Mouse (Mus musculus): ENCODE measurements around the gene Zswim1.
"Not testable (repeated sequence)": the region's sequence is repeated elsewhere in the genome, so short reads cannot be mapped to it uniquely, and the experiment has no call there.

The Zswim1 gene

DNA sequence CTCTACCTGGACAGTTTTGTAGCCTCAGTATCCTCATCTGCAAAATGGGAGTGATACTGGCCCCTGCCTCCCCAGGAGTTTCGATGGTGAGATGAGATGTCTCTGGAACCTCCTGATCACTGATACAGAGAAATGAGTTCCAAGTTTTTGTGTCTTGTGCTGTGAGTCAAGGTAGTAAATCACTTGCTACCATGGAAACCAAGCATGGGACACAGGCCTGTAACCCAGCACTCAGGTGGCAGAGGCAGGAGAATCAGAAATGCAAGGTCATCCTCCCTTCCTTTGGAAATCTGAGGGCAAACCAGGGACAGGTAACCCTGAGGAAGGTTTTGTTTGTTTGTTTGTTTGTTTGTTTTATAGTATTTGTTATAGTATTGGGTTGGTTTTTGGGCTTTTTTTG, 6.6 kb downstream of the Zswim1 start:
- no peak for DNase-seq (ENCODE audit: low read depth)

DNA sequence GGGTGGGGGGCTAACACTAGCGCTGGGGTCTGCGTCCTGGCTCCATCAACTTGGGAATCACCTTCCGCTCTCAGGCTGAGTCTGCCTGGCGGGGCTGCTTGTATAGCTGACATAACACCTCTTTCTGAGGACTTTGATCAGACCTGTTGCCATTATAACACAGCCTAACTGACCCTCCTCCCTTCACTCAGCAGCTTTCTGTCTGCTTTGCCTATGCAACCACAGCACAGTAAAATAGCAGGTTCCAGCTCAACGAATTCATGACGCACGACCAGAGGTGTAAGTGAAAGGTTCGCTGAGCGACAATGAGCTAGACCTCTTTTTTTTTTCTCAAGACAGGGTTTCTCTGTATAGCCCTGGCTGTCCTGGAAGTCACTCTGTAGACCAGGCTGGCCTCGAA, 8.5 kb downstream of the Zswim1 start:
- no peak for DNase-seq (ENCODE audit: low read depth)

DNA sequence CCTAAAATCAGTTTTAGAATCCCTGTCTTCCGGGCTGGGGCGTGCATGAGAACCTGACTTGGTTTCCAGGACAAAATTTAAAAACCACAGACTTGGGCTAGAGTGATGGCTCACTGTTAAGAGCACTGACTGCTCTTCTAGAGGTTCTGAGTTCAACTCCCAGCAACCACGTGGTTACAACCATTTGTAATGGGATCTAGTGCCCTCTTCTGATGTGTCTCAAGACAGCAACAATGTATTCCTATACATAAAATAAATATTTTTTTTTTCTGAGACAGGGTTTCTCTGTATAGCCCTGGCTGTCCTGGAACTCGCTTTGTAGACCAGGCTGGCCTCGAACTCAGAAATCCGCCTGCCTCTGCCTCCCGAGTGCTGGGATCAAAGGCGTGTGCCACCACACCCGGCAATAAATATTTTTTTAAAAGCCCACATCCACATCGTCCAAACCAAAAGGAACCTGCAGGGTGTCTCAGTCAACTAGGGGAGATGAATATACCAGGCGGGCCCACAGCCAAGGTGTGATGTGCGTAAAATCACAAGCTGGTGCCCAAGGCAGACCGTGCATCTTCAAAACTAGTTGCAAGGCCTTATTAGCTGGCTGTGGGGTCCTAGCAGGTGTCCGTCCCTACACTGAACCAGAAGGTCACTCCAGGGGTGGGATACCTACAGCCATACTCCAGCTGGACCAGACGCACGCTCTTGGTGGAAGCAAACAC, 9.7 kb downstream of the Zswim1 start:
- peak; percentile 40 for DNase-seq (ENCODE audit: low read depth)

DNA sequence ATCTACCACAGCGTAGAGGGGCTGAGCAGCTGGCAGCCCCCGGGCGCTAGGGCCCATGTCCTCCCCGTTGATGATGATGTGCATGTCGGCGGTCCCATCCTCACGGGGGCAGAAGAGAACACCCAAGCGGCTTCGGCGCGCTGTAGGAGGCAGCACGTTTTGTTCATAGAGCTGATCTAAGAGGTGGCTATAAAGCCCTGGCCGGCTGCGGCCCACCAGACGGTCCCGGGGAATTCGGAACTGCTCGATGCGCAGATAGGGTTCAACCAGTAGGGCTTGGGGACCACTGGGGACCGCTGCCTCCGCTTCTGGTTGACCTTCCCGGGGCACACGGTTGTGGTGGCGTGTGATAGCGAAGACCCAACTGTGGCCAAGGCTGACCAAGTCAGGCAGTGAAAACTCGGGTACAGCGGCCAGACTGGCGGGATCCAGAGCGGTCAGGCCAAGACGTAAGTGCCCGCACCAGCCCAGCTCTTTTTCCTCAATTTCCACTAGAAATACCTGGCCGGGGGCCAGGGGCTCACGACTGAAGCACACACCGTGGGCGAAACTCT, 10.3 kb downstream of the Zswim1 start, which contains the start of gene Ctsa:
Gene Ctsa (plus strand): TSS at position 126 of the 554 bp plus-strand sequence.
- DNase-seq (ENCODE audit: low read depth): peak; percentile 88

DNA sequence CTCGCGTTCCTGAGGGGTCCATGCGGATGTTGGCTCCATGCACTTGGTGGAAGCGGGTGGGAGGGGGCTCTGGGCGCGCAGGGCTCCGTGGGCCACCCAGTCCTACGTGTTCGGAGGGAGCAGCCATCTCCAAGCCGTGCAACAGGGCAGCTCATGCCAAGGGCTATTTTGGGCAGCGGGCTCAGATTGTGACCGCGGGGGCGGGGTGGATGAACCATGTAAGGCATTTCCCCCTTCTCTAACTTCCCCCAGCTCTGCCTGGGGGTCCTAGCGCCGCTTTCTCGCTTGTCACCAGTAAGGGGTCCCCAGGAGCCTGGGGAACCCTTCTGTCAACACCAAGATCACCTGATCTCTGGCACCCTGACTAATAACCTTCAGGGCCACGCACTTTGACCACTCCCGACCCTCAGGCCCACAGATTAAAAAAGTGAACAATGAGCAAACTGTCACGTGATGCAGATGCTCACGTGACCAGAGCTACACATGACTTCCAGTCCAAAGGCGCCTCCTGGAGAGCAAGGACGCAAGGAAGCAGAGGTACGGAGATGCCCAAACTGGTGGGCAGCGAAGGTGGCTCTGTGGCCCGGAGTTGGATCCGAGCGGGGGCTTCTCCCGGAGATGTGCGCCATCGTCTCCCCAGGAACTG, 11.0 kb downstream of the Zswim1 start, which contains the start of gene Neurl2:
Gene Neurl2 (minus strand): TSS at position 143 of the 646 bp plus-strand sequence.
- DNase-seq (ENCODE audit: low read depth): peak; percentile 100

DNA sequence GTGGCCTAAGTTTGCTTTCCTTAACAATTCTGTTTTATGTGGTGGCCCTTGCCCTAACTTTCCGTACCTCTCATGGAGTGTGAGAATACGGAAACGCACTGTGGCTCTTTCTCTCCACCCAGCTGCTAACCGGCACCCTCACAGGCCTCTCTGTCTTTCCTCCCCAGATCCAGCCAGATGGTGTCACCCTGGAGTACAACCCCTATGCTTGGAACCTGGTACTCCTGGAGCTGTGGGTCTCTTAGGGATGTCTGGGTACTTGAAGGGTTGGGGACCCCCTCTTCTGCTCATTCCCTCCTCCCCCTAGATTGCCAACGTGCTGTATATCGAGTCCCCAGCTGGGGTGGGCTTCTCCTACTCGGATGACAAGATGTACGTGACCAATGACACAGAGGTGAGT, 12.0 kb downstream of the Zswim1 start:
- peak; percentile 60 for DNase-seq (ENCODE audit: low read depth)

DNA sequence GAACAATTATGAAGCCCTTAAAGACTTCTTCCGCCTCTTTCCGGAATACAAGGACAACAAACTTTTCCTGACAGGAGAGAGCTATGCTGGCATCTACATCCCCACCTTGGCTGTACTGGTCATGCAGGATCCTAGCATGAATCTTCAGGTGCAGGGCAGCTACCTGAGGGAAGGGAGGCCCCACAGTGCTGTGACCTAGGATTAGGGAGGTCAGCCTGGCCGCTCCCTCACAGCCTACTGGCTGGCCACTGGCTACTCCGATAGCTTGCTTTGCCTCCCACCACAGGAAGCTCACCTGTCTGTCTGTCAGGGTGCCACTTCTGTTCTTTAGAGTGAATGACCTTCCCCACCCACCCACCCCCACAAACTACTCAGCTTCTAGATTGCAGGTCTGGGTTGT, 12.7 kb downstream of the Zswim1 start:
- DNase-seq (ENCODE audit: low read depth): no peak

DNA sequence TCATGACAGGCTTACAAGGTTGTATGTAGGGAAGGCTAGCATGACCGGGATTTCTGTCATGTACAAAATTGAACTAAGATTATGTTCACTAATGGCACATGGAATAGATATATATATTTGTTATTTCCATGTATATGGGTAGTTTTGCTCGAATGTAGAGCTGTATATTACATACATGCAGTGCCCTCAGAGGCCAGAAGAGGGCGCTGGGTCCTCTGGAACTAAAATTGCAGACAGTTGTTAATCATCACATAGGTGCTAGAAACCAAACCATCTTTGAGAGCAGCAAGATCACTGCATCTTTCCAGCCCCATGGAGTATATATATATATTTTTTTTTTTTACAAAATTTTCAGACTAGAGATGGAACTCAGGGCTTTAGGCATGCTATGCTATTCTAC, 23.3 kb downstream of the Zswim1 start:
- peak; percentile 51 for DNase-seq (ENCODE audit: low read depth)

DNA sequence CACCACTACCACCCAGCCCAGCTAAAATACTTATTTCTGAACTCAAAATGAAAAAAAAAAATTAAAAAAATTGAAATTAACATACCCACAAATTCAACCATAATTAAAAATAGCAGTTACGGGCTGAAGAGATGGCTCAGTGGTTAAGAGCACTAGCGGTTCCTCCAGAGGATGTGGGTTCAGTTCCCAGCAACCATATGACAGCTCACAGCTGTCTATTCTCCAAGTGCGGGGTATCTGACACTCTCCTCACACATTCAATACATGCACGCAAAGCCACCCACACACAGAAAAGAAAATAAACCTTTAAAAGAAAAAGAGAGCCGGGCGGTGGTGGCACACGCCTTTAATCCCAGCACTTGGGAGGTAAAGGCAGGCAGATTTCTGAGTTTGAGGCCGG, 27.6 kb downstream of the Zswim1 start:
- DNase-seq (ENCODE audit: low read depth): no peak

DNA sequence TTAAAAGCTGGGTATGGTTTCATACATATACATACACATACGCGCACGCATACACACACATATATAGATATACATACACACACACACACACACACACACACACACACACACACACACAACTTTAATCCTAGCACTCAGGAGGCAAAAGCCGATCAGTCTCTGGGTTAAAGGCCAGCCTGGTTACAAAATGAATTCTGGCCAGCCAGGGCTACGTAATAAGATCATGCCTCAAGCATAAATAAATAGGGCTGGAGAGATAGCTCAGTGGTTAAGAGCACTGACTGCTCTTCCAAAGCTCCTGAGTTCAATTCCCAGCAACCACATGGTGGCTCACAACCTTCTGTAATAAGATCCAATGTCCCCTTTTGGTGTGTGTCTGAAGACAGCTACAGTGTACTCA, 33.1 kb downstream of the Zswim1 start:
- DNase-seq (ENCODE audit: low read depth): not testable (repeated sequence)

DNA sequence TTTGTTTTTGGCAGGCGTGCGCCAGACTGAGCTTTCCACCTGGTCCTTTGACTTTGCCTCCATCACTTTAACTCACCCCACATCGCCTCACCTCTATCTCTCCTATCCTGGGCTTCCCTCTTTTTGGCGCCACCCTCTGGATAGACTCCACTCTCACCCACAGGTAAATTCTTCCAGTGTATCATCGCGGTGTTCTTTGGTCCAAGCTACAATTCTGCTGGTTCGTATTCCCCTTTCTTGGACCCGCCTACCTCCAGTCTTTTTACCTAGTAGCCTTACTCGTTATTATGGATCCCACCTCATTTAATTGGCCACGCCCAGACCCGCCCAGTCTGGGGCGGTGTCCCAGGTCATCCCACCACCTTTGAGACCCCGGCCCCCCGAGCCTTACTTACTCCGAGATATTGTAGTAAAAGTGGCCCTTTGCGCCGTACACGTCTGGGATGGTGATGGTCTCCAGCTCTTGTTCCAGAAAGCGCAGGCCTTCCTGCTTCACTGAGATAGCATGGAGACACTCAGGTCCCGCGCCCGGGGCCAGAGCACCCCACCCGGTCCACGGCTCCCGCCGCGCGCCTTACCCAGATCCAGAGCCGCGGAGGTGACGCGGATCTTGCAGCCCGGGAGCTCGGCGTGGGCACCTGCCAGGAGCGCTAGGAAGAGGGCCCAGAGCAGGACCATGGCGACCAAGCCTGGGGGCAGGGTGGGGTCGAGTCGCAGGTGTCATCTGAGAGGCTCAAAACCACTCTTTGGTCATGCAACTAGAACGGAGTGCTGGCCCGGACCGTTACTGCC, 34.0 kb downstream of the Zswim1 start:
- DNase-seq (ENCODE audit: low read depth): peak; percentile 22

DNA sequence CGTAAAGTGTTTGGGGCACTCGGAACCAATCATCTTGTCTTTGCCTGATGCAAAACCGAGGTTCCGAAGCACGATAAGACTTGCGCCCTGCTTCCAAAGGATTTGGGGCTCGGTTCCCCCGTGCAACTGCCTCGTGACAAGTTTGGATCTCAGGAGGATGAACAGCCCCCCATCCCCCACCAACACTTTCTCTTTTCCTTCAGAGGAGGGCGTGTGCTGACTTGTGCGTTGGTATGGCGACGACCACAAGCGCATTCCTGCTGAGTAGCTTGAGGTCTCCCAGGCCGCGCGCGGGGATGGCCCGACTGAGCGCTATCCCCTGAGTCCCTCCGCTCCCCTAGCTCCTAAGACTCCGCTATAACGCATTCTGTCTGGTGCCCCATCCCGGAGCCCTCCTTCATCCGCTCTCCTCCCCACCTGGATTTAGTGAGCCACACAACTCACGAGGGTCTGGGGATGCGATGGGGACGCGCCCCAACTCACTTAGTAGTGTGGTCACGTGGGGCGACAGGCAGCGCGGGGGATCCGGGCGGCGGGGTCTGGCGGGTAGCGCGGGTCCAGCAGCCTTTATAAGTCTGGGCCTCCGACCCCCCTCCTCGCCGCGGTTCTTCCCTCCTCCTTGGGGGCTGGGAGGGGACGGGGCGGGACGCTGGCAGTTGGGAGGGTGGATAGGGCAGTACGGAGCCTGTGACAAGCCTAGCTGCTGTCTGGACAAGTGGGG, 34.8 kb downstream of the Zswim1 start, which contains the start of gene Pltp:
Gene Pltp (minus strand): TSS at position 611 of the 721 bp plus-strand sequence.
- DNase-seq (ENCODE audit: low read depth): peak; percentile 83

DNA sequence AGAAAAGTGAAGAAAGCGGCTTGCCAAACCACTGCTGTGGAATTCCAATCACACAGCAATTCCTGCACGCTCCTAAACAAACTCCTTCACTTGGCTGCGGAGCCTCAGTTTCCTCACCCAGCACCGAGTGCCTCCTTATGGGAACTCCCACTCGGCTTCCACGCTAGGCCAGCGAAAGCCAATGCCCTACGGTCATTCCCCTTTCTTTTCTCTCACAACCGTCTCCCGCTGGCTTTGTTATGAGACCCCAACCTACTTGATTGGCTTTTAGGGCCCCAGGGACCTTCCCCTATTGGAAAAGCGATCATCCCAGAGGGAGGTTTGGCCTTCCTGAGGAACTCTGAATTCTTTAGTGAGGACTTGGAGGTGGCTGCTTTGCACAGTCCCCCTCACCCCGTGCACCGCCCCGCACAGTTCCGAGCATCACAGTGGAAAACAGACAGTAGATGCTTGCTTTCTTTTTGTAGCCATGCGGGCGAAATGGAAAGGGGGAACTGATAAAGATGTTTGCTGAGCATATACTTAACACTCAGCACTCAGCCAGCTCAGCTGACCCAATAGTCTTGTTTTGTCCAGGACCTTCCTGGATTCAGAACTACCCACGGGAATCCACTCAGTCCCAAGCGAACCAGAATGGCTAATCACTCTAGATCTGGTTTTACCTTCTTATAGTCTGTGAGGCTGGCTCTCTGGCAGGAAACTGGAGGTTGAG, 35.5 kb downstream of the Zswim1 start:
- DNase-seq (ENCODE audit: low read depth): no peak

DNA sequence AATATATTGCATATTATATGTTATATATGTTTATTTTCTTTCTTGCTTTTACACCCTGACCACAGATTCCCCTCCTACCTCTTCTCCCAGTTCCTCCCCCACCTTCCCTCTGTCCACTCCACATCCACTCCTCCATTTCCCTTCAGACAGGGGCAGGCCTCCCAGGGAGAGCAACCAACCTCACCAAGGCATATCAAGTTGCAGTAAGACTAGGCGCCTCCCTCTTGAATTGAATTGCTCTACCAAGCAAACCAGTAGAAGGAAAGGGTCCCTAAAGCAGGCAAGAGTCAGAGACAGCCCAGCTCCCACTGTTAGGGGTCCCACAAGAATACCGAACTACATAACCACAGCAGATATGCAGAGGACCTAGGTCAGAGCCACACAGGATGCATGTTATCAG, 36.7 kb downstream of the Zswim1 start:
- DNase-seq (ENCODE audit: low read depth): peak; percentile 45

DNA sequence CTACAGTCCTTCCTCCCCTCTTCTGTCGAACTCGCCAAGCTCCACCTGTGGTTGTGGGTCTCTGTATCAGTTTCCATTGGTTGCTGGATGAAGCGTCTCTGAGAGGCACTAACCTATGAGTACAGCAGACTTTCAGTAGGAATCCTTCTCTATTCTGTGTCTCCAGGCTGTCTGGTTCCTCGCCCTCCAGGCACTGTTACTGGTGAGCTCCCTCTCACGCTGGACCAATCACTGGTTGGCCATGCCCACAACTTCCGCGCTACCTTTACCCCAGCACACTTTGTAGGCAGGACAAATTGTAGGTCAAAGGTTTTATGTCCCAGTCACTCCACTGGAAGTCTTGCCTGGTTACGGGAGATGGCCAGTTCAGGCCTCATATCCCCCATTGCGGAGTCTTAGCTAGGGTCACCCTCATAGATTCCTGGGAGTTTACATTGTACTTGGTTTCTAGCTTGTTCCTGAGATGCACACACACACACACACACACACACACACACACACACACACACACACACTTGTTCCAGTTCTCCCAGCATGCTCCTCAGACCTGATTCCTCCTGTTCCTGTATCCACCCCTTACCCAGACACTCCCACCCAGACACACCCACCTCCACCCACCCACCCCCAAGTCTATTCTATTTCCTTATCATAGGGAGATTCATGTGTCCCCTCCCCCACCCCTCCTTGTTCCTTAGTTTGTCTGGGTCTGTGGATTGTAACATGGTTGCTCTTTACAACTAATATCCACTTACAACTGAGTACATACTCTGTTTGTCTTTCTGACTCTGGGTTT, 37.4 kb downstream of the Zswim1 start:
- DNase-seq (ENCODE audit: low read depth): peak; percentile 34

DNA sequence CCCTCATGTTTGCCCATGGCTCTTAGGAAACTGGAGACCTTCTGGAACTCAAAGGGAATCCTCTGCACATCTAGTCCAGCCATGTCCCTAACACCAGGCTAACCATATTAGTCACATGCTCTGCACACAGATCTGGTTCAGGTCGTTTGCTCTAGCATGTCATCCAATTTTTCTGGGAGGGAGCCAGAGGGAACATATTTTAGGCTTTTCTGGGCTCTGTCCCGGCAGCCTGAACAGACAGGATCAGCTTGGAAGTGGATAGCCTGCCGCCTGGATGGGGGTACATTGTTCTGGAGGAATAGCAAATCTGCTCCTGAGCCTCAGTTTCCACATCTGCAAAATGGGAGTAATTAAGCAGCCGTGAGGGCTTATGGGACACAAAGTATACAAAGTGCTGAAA, 38.6 kb downstream of the Zswim1 start:
- DNase-seq (ENCODE audit: low read depth): no peak

DNA sequence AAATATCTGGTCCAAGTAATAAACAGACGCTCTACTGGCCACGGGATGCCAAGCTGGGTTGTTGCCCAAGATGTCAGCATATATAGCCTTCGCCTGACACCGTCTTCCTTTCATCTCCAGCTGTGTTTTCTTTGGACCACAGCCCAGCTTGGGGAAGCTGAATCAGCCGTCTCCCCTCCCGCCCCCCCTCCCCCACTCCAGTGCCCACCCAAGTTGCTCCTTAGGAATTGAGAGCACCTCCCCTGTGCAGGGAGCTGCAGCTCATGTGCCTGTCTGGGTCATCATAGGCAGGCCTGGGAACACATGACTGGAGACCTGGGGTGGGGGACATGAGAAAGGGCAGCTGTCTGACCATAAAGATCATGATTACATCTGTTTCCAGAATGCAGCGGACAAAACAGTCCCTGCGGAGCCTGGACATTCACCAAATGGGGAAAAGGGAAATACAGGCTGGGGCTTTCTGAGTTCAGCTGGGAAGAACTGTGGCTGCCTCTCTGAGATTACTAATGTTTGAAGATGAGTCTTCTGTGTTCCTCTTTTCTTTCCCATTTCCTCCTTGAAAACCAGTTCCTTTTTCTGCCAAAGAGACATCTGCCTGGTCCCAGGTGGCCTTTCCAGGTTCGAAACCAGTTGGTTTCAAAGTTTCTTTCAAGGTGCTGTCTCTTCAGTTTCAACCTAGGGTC, 39.8 kb downstream of the Zswim1 start:
- DNase-seq (ENCODE audit: low read depth): peak; percentile 89

DNA sequence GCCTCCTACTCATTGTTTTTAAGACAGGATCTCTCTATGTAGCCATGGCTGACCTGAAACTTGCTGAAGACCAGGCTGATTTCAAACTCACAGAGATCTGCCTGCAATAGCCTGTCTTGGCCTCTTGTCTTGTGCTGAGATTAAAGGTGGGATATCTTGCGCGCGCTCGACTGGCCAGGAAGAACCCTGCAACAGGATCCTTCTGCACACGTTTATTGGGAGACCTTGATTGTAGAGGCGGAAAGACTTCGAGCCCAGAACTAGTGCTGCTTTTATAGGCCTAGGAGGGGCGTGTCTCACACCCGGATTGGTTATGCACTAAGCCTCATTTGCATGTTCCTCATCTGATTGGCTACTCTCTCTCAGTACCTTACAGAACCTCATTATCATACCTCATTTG, 40.9 kb downstream of the Zswim1 start:
- DNase-seq (ENCODE audit: low read depth): not testable (repeated sequence)

DNA sequence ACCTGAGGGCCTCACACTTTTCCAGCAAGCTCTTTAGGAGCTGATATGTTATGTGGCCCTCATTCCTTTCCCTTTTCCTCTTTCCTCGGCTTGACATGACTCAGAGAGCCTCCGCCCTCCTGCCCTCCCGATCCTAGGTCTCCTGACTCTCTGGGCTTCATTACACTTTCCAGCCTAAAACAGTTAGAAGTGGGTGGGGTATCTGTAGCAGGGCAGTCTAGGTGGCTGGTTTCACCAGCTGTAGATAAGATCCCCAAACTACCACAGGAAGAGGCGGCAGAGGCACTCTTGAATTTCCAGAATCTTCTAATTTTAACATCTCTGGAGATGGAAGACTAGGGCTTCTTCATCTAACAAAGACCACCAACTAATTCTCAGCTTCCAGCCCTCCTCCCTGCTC, 42.1 kb downstream of the Zswim1 start:
- no peak for DNase-seq (ENCODE audit: low read depth)
